Mouse (Mus musculus) CD4-positive, CD25-positive, alpha-beta regulatory T cell, adult 2 months (primary cell): ENCODE measurements around the gene Arhgap18.

Source experiments
- DNase-seq: peaks from one replicate; pipeline ENCODE4 v3.0.0-alpha.2; 2012; ENCODE audit warnings: low read depth, low spot score

Arhgap18 gene

GRCm38 (mm10) chr10:26752929-26753567, at the start of gene Arhgap18:
Arhgap18 (plus strand) TSS chr10:26753421.
- DNase-seq, result peak; percentile 46

GRCm38 (mm10) chr10:26710458-26711011, 42.7 kb upstream of the Arhgap18 start:
- DNase-seq, result no peak

GRCm38 (mm10) chr10:26711068-26711467, 42.2 kb upstream of the Arhgap18 start:
- DNase-seq, result peak; percentile 66

- no peak for DNase-seq
These were observed 39.2 kb upstream of the Arhgap18 start for GRCm38 (mm10) chr10:26713986-26714385.

GRCm38 (mm10) chr10:26724704-26725103, 28.5 kb upstream of the Arhgap18 start:
- no peak for DNase-seq

- no peak for DNase-seq
These were observed 28.0 kb upstream of the Arhgap18 start for GRCm38 (mm10) chr10:26725255-26725654.

GRCm38 (mm10) chr10:26750827-26751226, 2.4 kb upstream of the Arhgap18 start:
- no peak for DNase-seq

- DNase-seq, result peak; percentile 78
These were observed 925 bp upstream of the Arhgap18 start for GRCm38 (mm10) chr10:26752064-26752928.

GRCm38 (mm10) chr10:26754006-26754405, 785 bp downstream of the Arhgap18 start:
- no peak for DNase-seq

GRCm38 (mm10) chr10:26757231-26757630, 4.0 kb downstream of the Arhgap18 start:
- no peak for DNase-seq

- DNase-seq, result no peak
These were observed 6.2 kb downstream of the Arhgap18 start for GRCm38 (mm10) chr10:26759469-26759868.

GRCm38 (mm10) chr10:26761103-26761502, 7.9 kb downstream of the Arhgap18 start:
- peak; percentile 36 for DNase-seq

GRCm38 (mm10) chr10:26761991-26762903, 9.0 kb downstream of the Arhgap18 start:
- DNase-seq, result no peak

- DNase-seq, result no peak
These were observed 14.0 kb downstream of the Arhgap18 start for GRCm38 (mm10) chr10:26767196-26767595.

GRCm38 (mm10) chr10:26768943-26769342, 15.7 kb downstream of the Arhgap18 start:
- DNase-seq, result no peak

- DNase-seq, result no peak
These were observed 16.8 kb downstream of the Arhgap18 start for GRCm38 (mm10) chr10:26770035-26770434.

- DNase-seq, result peak; percentile 83
These were observed 18.9 kb downstream of the Arhgap18 start for GRCm38 (mm10) chr10:26771938-26772623.

GRCm38 (mm10) chr10:26772624-26773540, 19.7 kb downstream of the Arhgap18 start:
- peak; percentile 54 for DNase-seq

- DNase-seq, result no peak
These were observed 20.3 kb downstream of the Arhgap18 start for GRCm38 (mm10) chr10:26773541-26773940.

GRCm38 (mm10) chr10:26774266-26774665, 21.0 kb downstream of the Arhgap18 start:
- DNase-seq, result no peak
